Mouse (Mus musculus): ENCODE results near the gene Sppl3.

DNA sequence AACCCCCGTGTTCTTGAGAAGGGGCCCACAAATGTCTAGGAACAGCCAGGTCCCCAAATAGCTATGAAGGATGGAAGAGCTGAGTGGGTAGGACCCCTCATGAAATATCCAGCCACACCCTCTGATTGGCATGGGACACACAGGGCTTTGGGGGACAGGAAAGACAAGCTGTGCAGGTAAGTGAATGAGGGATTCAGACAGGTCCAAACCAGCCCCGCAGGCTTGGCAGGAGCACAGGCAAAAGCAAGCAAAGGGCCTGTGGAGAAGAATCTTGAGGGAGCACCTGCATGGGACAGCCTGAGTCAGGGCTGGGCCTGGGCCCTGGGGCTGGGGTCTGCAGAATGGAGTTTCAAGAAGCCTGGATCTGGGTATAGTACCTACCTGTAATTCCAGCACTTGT, 10.4 kb upstream of the Sppl3 start:
- no peak for TF ChIP-seq CTCF (IDR thresholded peaks at IDR 0.05; ENCODE audit: extremely low read depth, insufficient read depth, insufficient read length, insufficient replicate concordance)
- no peak for TF ChIP-seq POLR2A (IDR thresholded peaks at IDR 0.05; ENCODE audit: low read depth, low read length)
